Mouse (Mus musculus): ENCODE results near the gene Ccdc184.

Ccdc184 gene

DNA sequence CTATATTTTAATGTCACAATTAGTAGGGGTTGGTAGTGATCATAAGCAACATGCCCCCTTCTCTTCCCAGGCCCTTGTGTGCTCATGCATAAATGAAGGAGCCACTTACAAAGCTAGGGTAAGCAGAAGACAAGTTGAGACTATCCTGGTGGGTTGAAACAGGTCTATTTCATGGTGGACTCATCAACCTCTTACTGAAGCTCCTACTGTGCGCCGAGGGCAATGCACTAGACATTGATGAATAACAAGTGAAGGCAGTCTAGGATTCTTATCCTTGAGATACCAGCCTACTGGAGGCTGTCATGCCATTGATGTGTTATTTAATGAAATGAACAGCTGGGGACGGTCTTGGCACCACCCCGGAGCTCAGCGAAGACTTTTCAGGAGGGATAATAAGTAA is 11.7 kb upstream of the Ccdc184 start:
- no peak for DNase-seq (ENCODE audit: low read depth)

DNA sequence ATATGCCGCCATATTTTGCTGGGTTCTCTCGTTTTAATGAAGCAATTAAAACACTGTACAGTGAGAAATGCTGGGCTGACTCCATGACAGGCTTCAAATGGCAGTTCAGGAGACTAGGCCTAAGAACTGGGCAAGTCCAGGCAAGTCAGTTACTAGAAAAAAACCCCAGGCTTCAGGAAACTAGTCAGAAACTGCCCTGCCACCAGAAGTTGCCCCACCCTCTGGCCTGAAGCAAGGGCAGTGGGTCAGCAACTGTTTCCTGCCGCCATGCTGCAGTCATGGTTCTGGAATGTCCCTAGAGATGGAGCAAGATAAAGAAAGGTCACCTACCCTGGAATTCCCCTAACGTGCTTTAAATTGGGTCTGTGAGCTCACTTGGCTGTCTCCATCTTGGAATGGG is 11.0 kb upstream of the Ccdc184 start:
- peak; percentile 86 for DNase-seq (ENCODE audit: low read depth)

DNA sequence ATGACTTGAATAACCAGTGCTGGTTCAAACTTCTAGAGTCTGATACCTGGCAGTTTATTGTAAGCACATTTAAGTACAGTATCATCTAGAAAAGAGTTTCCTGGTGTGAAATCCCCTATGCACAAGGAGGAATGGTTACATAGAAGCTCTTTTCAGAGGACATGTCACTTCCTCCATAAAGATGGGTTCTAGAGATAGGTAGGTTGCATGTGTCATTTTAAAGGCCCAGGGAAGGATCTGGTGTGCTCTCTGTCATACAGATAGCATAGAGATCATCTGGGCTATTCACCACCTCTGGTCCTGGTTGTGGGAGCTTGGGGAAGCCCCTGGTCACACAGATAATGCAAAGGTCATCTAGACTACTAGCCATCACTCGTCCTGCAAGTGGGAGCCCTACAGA is 9.7 kb upstream of the Ccdc184 start:
- peak; percentile 56 for DNase-seq (ENCODE audit: low read depth)

DNA sequence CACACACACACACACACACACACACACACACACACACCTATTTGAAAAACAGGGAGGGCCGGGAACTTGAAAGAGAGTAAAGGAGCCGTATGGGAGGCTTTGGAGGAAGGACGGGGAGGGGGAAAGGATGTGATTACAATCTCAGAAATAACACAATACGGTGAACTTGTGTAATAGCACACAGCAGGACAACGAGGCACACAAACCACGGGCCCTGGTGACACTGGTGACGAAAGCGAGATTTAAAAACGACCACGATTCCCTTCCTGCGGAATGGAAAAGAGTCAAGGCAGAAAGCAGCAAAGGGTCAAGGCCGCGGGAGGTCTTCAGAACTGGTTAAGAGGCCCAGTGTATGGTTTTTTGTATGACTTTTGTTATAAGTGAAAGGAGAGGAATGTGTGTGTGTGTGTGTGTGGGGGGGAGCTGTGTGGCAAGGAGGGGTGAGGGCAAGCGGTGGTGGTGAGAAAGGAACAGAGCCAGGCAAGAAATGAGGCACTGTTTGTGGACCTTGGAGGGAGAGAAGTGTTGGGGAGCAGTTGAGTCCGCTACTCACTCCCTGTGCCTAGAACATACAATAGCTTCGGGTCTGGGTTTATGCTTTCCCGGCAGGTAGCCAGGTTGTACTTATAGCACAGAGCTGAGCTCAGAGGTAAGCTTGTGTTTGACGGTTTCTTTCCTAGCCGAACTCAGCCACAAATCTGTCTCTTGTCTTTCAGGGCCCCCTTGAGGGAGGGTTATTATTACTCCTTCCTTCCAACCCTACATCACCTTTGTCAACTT is 5.7 kb upstream of the Ccdc184 start:
- peak; percentile 86 for DNase-seq (ENCODE audit: low read depth)

DNA sequence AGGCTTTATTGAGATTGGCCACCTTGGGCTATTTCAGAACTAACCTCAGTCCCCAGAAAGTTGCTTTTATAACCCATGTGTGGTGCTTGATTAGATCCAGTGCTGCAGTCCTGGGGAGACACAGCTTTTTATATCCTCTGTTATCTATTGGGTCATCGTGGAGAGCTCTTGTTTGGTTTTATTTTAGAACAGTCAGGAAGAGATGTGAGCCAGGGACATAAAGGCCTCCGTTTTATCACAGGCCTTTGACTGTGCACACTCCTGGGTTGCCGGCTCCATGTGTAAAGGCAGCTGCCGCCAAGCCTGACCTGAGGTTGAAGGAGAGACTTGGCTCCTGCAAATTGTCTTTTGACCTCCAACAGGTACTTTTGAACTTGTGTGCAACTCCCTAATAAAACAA is 4.4 kb upstream of the Ccdc184 start:
- no peak for DNase-seq (ENCODE audit: low read depth)

DNA sequence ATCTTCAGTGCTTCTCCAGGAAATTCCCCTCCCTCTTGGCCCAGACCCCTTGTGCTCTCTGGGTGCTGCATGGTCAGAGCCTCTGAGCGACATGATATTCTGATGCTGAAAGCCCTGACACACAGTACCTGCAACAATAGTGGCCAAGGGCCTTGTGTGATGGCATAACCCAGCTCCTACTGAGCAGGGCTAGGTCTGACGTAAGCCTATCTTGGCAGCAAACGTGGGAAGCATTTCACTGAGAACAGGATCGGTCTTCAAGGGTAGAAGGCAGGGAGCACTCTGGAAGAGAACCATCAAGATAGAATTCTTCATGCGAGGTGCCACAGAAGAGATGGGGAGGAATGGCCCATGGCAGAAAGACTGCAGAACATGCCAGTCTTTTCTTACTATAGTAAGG is 1.4 kb upstream of the Ccdc184 start, which contains the start of gene Asb8:
Gene Asb8, minus strand, starts transcription at position 101 of the 400 bp plus-strand sequence.
- DNase-seq (ENCODE audit: low read depth) = no peak

DNA sequence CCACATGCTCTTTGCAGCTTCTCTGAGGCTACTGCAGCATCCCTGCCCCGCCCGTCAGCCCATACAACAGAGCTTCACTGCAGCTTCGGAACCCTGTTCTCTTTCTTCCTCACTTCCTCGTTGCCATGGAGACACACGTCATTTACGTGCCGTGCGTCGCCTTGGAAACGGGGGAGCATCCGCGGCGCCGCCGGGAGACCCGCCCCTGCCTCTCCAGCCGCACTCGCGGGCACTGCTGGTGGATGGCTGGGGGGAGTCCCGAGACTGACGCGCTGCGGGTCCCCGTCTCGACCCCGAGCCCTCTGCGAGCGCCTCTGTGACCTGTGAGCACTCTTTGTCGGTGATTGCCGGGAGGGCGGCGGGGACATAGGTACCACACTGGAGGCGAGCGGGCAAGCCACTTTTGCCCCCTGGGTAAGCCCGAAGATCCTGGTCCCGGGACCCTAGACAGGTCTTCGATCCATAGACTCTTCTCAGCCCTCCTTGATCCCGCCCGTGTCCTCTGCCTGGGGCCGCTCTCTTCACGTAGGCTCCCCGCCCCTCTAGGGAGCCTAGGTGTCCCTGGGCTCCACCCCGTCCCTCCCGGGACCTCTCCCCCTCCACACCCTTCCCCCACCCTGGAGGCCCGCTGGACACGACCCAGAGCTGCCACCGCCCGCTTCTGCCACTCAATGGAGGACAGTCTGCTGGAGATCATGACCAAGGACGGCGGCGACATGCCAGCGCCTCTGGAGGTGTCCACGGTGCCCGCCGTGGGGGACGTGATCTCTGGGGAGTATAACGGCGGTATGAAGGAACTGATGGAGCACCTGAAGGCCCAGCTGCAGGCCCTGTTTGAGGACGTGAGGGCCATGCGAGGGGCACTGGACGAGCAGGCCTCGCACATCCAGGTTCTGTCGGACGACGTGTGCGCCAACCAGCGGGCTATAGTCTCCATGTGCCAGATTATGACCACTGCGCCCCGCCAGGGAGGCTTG is 975 bp downstream of the Ccdc184 start:
- no peak for DNase-seq (ENCODE audit: low read depth)

DNA sequence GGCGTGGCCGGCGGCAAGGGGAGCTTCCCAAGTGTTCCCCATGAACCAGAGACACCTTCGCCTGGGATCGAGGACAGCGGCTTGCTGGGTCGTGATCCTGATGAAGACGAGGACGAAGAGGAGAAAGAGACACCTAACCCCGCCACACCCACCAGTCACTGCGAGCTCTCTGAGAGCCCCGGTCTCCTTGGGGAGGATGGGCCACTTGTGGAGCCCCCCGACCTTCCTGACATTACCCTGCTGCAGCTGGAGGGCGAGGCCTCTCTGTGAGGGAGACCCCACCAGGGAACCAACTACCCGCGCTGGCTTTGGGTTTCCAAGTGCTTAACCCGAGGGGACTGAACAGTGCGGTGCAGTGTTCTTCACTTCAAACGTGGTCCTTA is 1.7 kb downstream of the Ccdc184 start:
- DNase-seq (ENCODE audit: low read depth) = no peak

DNA sequence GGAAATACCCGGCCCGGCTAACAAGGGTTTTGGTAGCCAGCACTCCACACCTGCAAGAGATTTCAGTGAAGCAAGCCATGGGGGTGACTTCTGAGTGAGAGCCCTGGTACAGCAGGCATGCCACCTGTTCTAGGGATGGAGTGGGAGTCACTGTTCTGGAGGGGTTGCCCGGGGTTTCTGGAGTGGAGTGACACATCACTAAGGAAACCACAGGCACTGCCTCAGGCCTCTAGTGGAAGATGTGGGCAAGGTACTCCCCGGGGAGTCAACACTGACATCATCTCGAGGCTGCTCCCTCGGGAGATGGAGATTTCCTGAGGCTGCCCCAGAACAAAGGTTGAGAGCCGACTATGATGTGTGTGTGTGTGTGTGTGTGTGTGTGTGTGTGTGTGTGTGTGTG is 3.4 kb downstream of the Ccdc184 start:
- peak; percentile 60 for DNase-seq (ENCODE audit: low read depth)

DNA sequence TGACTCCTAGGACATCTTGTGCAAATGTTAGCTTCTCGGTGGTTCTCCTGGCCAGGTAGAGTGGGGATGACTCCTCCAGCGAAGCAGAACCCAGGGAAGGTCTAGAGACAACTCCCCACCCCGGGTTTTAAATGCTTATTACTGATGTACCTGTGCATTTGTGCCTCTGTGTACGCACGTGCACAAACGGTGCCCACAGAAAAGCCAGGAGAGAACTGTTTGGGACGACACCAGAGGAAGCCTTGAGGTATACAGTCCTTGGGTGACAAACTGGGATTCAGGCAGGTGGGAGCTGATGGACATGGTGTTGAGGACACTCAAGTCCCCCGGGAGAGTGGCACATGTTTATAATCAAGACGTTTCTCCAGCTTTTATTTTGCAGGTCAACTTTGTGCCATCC is 4.0 kb downstream of the Ccdc184 start:
- no peak for DNase-seq (ENCODE audit: low read depth)

DNA sequence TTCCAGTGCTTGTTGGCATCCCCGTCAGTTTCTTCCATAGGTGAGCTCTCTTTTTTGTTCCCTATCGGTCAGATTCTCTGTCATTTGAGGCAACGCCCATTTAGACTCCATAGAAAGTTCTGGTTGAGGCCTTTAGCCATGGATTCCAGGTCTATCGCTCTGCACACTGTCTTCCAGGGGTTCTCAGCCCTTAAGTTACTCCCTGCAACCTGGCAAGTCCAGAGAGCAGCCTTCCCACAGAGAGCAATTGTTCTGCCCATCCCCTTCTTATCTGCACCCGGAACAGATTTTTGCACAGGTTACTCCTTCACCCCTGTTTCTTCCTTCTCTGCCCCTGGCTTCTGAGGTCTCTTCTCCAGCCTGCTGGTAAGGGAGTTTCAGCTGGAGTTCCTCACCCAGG is 5.2 kb downstream of the Ccdc184 start:
- DNase-seq (ENCODE audit: low read depth) = no peak

DNA sequence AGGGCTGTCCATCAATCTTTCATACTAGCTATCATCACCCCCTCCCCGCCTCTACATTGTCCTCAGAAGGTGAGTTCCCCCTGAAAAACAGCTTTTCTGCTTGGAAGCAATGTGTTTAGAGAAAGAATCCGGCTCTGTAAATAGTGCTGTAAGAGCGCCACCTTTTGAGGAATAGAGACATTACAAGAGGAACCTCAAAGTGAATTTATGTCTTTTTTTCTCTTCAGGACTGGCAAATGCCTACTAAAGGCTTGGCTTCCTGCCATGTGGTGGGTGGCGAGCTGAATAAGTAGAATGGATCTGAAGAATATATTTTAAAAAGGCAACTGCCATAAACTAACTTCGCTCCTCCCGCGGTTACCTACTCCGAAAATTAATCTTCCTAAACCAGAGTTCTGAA is 6.9 kb downstream of the Ccdc184 start:
- peak; percentile 85 for DNase-seq (ENCODE audit: low read depth)

DNA sequence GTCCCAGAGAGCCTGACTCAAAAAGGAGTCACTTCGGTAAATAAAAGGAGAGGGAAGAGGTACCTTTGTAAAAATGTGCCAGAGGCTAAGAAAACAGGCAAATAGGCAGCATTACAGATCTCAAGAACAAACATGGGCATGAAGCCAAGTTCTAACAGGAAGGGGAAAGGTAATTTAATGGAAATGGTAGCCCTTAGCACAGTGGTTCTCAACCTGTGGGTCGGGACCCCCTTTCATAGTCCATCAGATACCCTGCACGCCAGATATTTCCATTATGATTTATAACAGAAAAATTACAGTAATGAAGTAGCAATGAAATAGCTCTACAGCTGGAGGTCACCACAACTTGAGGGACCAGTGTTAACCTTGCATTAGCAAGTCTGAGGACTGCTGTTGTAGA is 10.4 kb downstream of the Ccdc184 start:
- DNase-seq (ENCODE audit: low read depth) = no peak

DNA sequence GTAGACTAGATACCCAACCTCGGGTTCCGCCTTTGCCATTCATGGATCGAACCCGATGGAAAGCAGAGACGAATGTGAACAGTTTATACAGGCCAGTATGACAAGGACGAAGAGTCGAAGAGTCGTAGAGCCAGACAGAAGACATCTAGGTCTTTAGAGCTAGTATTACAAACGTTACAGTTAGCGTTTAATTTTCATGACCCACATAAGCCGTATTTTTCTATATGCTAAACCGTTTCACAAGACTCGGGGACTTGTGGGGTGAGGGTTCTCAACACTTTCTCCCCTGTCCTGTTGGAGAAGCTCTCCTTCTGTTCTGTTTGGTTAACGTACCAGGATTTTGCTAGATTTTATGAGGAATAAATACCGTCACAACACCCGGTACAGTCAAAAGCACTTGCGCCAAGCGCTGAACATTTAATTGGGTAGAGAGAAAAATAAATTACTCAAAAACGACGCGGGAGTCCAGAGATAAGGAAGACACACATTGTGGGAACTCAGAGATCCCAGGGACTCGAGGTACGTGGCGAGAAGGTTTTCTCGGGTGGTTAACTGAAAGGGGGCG is 13.7 kb downstream of the Ccdc184 start:
- DNase-seq (ENCODE audit: low read depth) = no peak

DNA sequence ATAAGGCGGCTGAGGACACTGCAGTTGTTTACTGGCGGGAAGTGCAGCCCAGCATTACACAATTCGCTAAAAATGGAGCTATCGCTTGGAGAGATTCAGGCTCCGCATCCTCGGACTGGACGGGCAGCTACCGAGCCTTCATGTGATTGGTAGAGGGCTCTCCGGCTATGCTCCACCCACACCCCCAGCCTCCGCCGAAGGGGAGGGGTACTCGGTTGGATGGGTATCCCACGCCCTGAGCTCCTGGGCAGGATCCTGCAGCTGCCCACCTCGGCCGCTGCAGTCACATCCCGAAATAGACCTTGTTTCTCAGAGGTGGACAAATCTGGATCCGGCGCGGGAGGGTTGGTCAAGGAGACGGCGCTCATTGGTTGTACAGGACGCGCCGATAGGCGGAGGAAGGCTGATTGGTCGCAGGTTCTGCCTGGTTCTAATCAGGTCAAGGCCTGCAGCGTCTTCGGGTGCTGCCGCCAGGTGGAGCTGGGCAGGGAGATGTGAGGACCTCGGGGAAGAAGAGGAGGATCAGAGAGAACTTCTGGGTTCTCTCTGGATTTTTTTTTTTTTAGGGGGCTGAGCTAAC is 14.3 kb downstream of the Ccdc184 start:
- DNase-seq (ENCODE audit: low read depth) = no peak

DNA sequence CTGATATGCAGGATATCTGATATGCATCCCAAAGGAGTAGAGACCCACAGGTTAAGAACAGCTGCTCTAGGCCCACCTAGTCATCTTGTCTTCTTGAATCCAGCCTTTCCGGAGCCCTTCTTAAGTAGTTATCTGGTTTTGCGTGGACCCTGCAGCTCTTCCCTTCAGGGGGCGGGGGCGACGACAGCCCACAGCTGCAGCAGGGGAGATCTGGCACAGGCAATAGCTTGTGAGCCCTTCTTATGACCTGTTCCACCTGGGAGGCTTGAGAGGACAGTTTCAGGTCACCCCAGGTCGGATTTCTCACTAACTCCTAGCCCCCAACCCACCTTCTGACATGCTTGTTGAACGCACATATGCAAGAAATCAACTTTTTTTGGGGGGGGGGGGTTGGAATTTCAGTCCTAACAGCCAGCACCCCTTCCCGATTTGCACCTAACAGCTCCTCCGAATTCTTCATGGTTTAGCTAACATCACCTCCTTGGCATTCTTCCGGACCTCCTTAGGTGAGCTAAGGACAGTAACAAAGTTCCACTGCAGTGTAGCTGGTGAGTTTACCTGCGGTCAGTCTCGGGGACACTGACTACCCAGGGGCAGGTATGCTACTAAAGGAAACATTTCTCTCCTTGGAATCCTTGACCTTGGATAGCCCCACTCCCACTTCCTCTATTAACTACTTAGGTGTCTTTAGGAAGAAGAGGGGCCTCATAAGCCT is 15.1 kb downstream of the Ccdc184 start:
- DNase-seq (ENCODE audit: low read depth) = no peak

DNA sequence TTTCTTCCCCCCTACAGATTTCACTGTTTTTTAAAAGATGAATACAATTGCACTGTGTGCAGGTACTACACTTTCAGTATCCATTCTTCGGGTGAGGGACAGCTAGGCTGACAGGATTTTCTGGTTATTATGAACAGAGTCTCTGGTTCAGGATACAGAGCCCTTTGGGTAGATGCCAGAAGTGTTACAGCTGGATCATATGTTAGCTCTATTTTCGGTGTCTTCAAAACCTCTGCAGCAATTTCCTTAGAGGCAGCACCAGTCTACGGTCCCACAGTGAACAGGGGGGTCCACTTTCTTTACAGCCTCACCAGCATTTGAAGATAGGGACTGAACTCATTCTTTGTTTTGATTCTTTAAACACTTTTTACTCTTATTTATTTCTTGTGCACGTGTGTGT is 17.5 kb downstream of the Ccdc184 start:
- no peak for DNase-seq (ENCODE audit: low read depth)

DNA sequence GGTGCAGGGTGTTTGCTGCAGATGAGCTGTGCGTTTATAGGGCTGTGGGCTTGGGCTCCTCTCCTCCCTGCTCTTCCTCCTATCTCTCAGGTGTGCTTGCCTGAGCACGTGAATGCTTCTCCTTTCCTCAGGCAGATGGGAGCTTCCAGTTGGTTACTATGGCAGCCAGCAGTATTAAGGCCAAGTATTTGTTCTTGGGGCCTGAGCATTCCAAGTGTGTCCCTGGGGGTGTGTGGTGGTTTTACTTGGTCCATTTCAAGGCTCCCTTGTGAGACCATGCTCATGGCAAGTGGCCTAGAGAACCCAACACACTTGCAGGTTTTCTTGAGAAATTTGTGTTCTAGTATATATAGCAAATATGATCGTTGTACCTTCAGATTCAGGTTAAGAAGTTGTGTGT is 28.5 kb downstream of the Ccdc184 start, which contains the start of gene Olfr288:
Gene Olfr288, minus strand, starts transcription at position 101 of the 400 bp plus-strand sequence.
- no peak for DNase-seq (ENCODE audit: low read depth)

DNA sequence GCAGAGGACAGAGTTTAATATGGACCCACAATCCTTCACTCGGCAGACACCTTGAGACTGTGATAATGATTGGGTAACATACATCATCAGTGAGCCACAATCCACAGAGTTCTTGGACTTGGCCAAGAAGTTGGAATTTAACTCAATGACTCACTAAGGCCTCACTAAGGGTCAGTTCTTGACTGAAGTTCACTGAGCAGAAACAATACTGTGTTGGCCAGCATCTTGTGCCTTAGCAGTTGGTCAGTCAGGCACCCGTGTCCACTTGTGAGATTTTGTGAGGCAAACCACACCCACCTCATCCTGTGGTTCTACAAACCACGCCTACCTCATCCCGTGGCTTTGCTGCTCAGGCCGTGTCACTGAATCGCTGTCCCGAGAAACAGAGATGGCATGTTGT is 42.7 kb downstream of the Ccdc184 start:
- DNase-seq (ENCODE audit: low read depth) = peak; percentile 4

DNA sequence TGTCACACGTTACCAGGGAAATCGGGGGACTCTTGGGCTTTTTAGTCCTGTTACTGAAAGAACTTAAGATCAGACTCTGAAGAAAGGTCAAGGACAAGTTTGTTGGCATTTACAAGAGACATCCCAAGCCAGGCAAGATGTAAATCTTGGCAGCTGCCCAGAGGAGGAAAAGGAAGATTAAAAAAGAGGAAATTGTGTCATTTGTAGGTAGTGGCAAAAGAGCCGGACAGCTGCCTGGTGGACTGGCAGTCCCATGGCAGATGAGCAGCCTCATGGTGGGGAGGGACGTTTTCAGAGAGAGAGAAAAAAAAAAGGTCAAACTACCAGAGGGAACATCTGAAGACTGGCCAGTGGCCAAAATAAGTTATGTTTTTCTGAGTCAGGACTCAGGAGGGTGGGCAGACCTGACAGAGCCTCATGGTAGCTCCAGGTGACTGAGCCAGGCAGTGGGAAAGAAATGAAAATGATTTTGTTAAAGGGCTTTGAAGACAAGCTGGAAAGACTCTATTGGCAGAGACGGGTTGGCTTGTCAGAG is 46.4 kb downstream of the Ccdc184 start:
- DNase-seq (ENCODE audit: low read depth) = peak; percentile 72

DNA sequence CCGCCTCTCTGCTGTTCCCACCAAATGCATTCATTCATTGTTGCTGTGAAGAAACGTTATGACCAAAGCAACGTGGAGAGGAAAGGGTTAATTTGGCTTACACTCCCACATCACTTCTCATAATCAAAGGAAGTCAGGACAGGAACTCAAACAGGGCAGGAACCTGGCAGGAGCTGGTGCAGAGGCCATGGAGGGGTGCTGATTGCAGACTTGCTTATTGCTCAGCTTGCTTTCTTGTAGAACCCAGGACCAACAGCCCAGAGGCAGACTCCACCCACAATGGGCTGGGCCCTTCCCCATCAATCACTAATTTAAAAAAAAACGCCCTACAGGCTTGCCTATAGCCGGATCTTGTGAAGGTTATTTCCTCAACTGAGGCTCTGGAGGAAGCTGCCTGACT is 47.2 kb downstream of the Ccdc184 start:
- DNase-seq (ENCODE audit: low read depth) = peak; percentile 30

Data from 416B (cell line).